Mouse (Mus musculus): ENCODE results near the gene Gm17606. TPM values are rescaled to one million over a fixed set of nuclear protein-coding genes. Genes with fewer than 3 reads are reported as not detected.

Gm17606 gene
- polyA plus RNA-seq (2012; rRNA removed; ENCODE audit: low replicate concordance), result not detected in 2 replicates

DNA sequence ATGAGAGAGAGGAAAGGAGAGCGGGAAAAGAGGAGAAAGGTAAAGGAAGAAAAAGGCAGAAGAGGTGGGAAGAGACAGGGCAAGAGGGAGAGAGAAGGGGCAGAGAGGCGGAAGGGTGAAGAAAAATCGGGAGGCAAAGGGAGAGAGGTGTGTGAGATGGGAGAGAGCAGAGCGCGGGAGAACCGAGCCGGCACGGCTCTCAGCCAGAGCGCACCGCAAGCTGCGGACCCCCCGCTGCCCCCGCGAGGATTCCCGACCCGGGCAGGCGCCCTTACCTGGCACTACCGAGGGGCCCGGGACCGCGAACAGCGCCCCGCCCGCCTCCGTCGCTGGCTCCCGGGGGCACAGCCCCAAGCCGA lies at the start of gene Gm17606:
Gene Gm17606, plus strand, starts transcription at position 7 of the 359 bp plus-strand sequence.

DNA sequence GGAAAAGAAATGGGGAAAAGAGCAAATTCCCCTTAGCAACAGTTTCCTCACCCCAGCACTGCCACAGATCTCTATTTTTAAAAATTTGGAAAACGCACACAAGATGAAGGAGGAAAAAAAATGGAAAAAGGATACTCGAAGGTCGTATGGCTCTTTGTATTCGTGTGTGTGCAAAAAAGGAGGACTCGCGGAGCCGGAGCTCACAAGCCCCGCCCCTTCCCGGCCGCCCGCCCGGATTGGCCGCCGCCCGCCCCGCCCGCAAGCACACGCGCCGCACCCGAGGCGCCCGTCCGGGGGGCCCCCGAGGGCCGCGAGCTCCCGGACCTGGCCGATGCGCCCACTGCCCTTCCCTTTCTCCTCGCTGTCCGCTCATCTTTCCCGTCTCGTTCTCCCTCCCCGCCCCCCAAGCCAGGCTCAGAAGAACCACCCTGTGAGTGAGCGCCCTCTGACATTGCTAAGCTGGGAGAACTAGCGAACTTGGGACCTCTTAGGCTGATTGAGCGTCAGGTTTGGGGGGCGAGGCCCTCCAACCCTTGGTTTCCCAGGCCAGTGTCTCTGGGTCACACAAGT lies 34.9 kb upstream of the Gm17606 start, which contains the start of gene 4931414P19Rik:
Gene 4931414P19Rik, minus strand, starts transcription at position 242 of the 570 bp plus-strand sequence.

DNA sequence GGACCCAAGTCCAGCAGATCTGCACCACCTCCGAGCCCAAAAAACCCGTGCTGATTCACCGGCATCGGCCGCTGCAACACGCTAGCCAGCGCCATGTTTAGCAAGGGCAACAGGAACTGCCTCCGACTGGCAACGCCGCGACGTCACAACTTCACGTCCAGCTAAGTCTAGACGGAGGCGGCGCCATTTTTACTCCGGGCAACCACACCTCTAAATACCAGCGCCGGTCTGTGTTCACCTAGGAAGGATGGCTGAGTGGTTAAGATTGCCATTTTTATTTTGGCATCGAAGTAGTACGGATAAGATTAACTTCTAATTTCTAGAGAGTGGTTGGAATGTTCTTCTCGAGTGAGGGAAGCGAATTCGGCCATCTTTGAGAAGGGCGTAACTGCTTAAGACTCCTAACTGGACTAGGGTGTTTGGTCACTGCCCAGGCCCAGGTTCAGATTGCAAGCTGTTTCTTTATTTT lies 22.8 kb upstream of the Gm17606 start, which contains the start of gene Psmb5:
Gene Psmb5, minus strand, starts transcription at position 126 of the 469 bp plus-strand sequence.

DNA sequence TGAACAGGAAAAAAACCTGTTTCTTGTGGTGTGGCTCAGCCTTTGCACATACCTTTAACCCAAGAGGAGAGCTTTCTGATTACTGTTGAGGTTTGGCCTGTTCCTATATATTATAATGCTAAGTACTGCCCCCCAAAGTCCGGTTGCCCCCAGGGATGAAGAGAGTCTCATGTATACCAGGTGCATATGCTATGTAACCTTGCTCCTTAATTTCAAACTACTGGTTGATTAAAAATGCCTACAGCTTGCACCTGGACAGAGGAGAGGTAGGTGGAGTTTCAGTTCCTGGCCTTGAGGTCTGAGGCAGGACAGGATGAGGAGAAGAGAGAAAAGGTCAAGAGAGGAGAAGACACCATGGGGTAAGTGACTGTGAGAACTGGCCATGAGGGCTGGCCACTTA lies 19.6 kb upstream of the Gm17606 start, which contains the start of gene Psmb11:
Gene Psmb11, plus strand, starts transcription at position 301 of the 400 bp plus-strand sequence.

DNA sequence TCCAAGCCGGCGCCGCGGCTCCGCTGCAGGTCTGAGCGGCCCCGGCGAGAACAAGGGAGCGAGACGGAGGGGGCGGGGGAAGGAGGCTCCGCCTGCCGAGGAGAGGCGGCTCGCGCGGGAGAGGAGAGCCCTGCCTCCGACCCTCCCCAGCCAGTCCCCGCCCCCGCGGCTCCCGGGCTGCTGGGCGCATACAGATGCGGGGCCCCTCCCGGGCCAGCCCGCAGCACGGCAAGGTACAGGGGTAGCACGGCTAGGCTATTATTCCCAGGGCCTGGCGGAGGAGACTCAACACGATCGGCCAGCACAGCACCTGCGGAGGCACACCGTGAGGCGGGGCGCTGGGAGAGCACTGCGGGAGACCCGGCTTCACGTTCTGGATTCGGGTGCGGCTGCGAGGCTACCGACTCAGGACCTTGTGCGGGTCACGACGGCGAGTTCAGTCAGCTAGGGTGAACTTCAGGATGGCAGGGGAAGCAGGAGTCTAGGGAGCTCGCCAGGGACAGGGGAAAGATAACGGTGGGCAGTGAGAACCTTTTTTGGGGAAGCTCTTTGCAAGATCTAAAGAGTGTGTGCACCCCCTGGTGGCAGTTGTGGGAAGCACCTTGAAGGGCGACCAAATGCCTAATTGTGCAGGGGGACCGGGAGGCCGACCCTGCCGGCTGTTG lies 685 bp downstream of the Gm17606 start, which contains the start of gene Cdh24:
Gene Cdh24, minus strand, starts transcription at position 60 of the 665 bp plus-strand sequence.

DNA sequence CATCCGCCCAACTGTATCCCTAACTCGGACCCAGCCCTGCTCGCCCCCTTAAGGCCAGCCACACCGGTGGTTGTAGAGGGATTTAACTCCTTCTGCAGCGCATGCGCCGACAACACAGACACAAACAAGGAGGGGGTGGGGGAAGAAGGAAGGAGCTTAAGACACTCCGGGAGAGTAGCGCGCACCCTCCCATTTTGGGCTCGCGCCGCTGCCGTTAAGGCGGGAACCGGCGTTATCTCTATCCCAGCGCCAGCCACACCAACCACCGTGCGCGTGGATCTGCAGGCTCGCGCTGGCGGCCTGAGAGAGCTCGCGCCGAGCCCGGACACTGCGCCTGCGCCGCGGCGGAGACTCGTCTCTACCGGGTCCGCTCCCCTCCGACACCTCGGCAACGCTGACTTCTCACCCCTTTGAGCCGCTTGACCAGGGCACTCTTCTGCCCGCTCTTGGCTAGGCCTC lies 45.3 kb downstream of the Gm17606 start, which contains the start of gene 1700123O20Rik:
Gene 1700123O20Rik, plus strand, starts transcription at position 154 of the 459 bp plus-strand sequence.

DNA sequence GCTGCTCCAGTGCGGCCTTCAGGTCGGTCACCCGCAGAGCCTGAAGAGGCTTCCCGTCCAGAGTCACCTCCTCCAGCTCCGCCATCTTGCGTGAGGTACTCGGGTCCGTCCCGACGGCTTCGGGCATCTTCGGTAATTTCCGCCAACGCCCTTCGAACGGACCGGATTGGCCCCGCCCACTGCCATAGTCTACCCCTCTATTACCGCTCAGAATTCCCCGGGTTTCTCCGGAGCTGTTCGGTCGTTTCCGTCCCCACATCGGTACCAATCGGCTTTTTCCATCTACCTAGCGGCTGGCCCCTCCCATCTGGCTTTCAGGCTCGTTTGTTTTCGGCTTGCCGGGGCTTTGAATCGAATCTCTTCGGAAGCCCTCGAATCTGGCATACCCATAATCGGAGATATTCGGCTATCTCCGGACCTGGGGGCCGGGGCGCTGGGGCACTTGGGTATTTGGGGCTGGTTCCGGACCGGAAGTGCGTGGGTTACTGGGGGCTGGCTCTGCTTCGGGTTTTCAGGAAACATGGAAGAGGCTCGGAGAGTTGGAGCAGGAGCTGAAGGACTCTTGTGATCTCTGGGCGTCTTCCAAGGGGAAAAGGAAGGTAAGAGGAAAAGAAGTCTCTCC lies 45.9 kb downstream of the Gm17606 start, which contains the start of gene Acin1:
Gene Acin1, minus strand, starts transcription at position 410 of the 622 bp plus-strand sequence.

Other genes starting within 250 kb of the Gm17606 start
- 13.8 and 25.3 TPM in 2 replicates for gene Slc7a7, start 223.2 kb upstream of the Gm17606 start, polyA plus RNA-seq (2012; rRNA removed; ENCODE audit: low replicate concordance)
- 142 and 264 TPM in 2 replicates for gene Mrpl52, start 214.0 kb upstream of the Gm17606 start, polyA plus RNA-seq (2012; rRNA removed; ENCODE audit: low replicate concordance)
- 117 and 543 TPM in 2 replicates for gene Mmp14, start 209.3 kb upstream of the Gm17606 start, polyA plus RNA-seq (2012; rRNA removed; ENCODE audit: low replicate concordance)
- gene Lrp10, start 176.8 kb upstream of the Gm17606 start, polyA plus RNA-seq (2012; rRNA removed; ENCODE audit: low replicate concordance), result 132 and 137 TPM in 2 replicates
- 0.35 TPM in 1 of 2 replicates, not detected in the other for gene Rem2, start 164.9 kb upstream of the Gm17606 start, polyA plus RNA-seq (2012; rRNA removed; ENCODE audit: low replicate concordance)
- gene Prmt5, start 123.4 kb upstream of the Gm17606 start, polyA plus RNA-seq (2012; rRNA removed; ENCODE audit: low replicate concordance), result 49.5 and 53.1 TPM in 2 replicates
- gene Haus4, start 86.3 kb upstream of the Gm17606 start, polyA plus RNA-seq (2012; rRNA removed; ENCODE audit: low replicate concordance), result 13.0 and 32.6 TPM in 2 replicates
- gene Ajuba, start 63.4 kb upstream of the Gm17606 start, polyA plus RNA-seq (2012; rRNA removed; ENCODE audit: low replicate concordance), result 24.9 and 44.4 TPM in 2 replicates
- gene 4931414P19Rik, start 35.0 kb upstream of the Gm17606 start, polyA plus RNA-seq (2012; rRNA removed; ENCODE audit: low replicate concordance), result 5.9 and 9.7 TPM in 2 replicates
- 193 and 230 TPM in 2 replicates for gene Psmb5, start 22.9 kb upstream of the Gm17606 start, polyA plus RNA-seq (2012; rRNA removed; ENCODE audit: low replicate concordance)
- not detected in 2 replicates for gene Psmb11, start 19.5 kb upstream of the Gm17606 start, polyA plus RNA-seq (2012; rRNA removed; ENCODE audit: low replicate concordance)
- gene Cdh24, start 412 bp downstream of the Gm17606 start, polyA plus RNA-seq (2012; rRNA removed; ENCODE audit: low replicate concordance), result 1.6 and 12.2 TPM in 2 replicates
- 56.7 and 62.0 TPM in 2 replicates for gene 1700123O20Rik, start 45.3 kb downstream of the Gm17606 start, polyA plus RNA-seq (2012; rRNA removed; ENCODE audit: low replicate concordance)
- gene Acin1, start 46.0 kb downstream of the Gm17606 start, polyA plus RNA-seq (2012; rRNA removed; ENCODE audit: low replicate concordance), result 82.9 and 163 TPM in 2 replicates
- gene Gm29776, start 57.9 kb downstream of the Gm17606 start, polyA plus RNA-seq (2012; rRNA removed; ENCODE audit: low replicate concordance), result 0.18 and 0.30 TPM in 2 replicates
- 0.87 and 5.4 TPM in 2 replicates for gene Cebpe, start 71.2 kb downstream of the Gm17606 start, polyA plus RNA-seq (2012; rRNA removed; ENCODE audit: low replicate concordance)
- 23.8 and 80.1 TPM in 2 replicates for gene Slc7a8, start 141.0 kb downstream of the Gm17606 start, polyA plus RNA-seq (2012; rRNA removed; ENCODE audit: low replicate concordance)
- gene Rnf212b, start 173.2 kb downstream of the Gm17606 start, polyA plus RNA-seq (2012; rRNA removed; ENCODE audit: low replicate concordance), result 0.14 TPM in 1 of 2 replicates, not detected in the other
- gene Homez, start 230.0 kb downstream of the Gm17606 start, polyA plus RNA-seq (2012; rRNA removed; ENCODE audit: low replicate concordance), result 7.0 and 8.3 TPM in 2 replicates
- 26.2 and 28.9 TPM in 2 replicates for gene Ppp1r3e, start 236.6 kb downstream of the Gm17606 start, polyA plus RNA-seq (2012; rRNA removed; ENCODE audit: low replicate concordance)
- 69.8 and 79.4 TPM in 2 replicates for gene Bcl2l2, start 242.4 kb downstream of the Gm17606 start, polyA plus RNA-seq (2012; rRNA removed; ENCODE audit: low replicate concordance)
- gene Gm20521, start 242.5 kb downstream of the Gm17606 start, polyA plus RNA-seq (2012; rRNA removed; ENCODE audit: low replicate concordance), result 3.5 TPM in 1 of 2 replicates, not detected in the other